Mouse (Mus musculus) thymus, adult 2 months (tissue): ENCODE results near the gene Plcd4. TPM values are rescaled to one million over a fixed set of nuclear protein-coding genes. Genes with fewer than 3 reads are reported as not detected.

Experiments used
- DNase-seq: peaks from one replicate; pipeline ENCODE4 v3.0.0; 2021
- H3K27ac ChIP-seq: fragments of 200-500 bp; 2 replicates; pipeline ENCODE4 v1.5.1; 2012; ENCODE audit warnings: low read length, control low read depth; ENCODE audit not compliant: control insufficient read depth, insufficient read depth
- H3K27me3 ChIP-seq: fragments of 200-500 bp; 2 replicates; pipeline ENCODE4 v1.6.1; 2012; ENCODE audit warnings: mild to moderate bottlenecking, low read length, moderate library complexity, mixed read lengths; ENCODE audit not compliant: control insufficient read depth, insufficient read depth
- H3K36me3 ChIP-seq: fragments of 200-500 bp; 2 replicates; pipeline ENCODE4 v1.6.1; 2012; ENCODE audit warnings: mild to moderate bottlenecking, low read length, moderate library complexity; ENCODE audit not compliant: control insufficient read depth, insufficient read depth
- H3K4me1 ChIP-seq: fragments of 200-500 bp; replicated peaks from 2 replicates; pipeline ENCODE4 v1.6.1; 2012; ENCODE audit warnings: low read length; ENCODE audit not compliant: control insufficient read depth, insufficient read depth
- H3K4me3 ChIP-seq: fragments of 200-500 bp; 2 replicates; pipeline ENCODE4 v1.5.1; 2012; ENCODE audit warnings: mild to moderate bottlenecking, low read length, control low read depth, moderate library complexity; ENCODE audit not compliant: control insufficient read depth, insufficient read depth
- CTCF ChIP-seq: fragments of 200-500 bp; IDR thresholded peaks from 2 replicates; pipeline ENCODE4 v1.5.1; 2012; ENCODE audit warnings: mild to moderate bottlenecking, control low read depth, low read length, moderate library complexity, borderline replicate concordance; ENCODE audit not compliant: control insufficient read depth, poor library complexity, insufficient read depth; ENCODE audit errors: extremely low read depth
- POLR2A ChIP-seq: fragments of 200-500 bp; IDR thresholded peaks from 2 replicates; pipeline ENCODE4 v1.6.1; 2012; ENCODE audit warnings: mild to moderate bottlenecking, low read length, control low read depth, moderate library complexity; ENCODE audit not compliant: control insufficient read depth, poor library complexity, insufficient read depth; ENCODE audit errors: extremely low read depth
- WGBS: fragments of 180-500 bp; shearing (Covaris S2); methylation state at CpG from one replicate; pipeline ENCODE4 v1.1.7; 2018; 5-methylcytosine and 5-hydroxymethylcytosine counted together
- polyA plus RNA-seq: library from polyadenylated mRNA; depleted of rRNA; stranded (reverse); fragments of >200 nt; gene quantifications from 2 replicates; pipeline ENCODE4 v1.2.3, GENCODE M21; 2012

Gene Plcd4
- polyA plus RNA-seq, 1 experiment = 0.24 TPM

- TF ChIP-seq POLR2A = no peak
- TF ChIP-seq CTCF = no peak
These were observed 22.8 kb upstream of the Plcd4 start for GRCm38 (mm10) chr1:74519875-74520274.

GRCm38 (mm10) chr1:74524746-74525145, 17.9 kb upstream of the Plcd4 start:
- H3K4me1 ChIP-seq = no peaks in the 10 kb centered on the region
- TF ChIP-seq CTCF (no peak), POLR2A (no peak)
- peaks cover 56% of the 10 kb centered on the region for H3K36me3 ChIP-seq
- no peak overlapping the region for H3K27ac ChIP-seq
- H3K27me3 ChIP-seq = no peaks in the 10 kb centered on the region
- H3K4me3 ChIP-seq = no peak overlapping the region
- 91% methylated on average over 4 of the region's 4 CpGs for WGBS
- no peak for DNase-seq

More at GRCm38 (mm10) chr1:74519875-74520274, 22.8 kb upstream of the Plcd4 start:
- H3K4me3 ChIP-seq = no peak overlapping the region
- H3K27ac ChIP-seq = no peak overlapping the region
- no peak for DNase-seq
- H3K4me1 ChIP-seq = no peaks in the 10 kb centered on the region
- no peaks in the 10 kb centered on the region for H3K27me3 ChIP-seq
- peaks cover 40% of the 10 kb centered on the region for H3K36me3 ChIP-seq

- Histone ChIP-seq H3K27ac (no peak overlapping the region), H3K36me3 (peaks cover 65% of the 10 kb centered on the region), H3K27me3 (no peaks in the 10 kb centered on the region), H3K4me1 (no peaks in the 10 kb centered on the region), H3K4me3 (no peak overlapping the region)
- WGBS = 93% methylated on average over 7 of the region's 7 CpGs
- TF ChIP-seq CTCF = no peak
- TF ChIP-seq POLR2A = no peak
- DNase-seq = no peak
These were observed 14.1 kb upstream of the Plcd4 start for GRCm38 (mm10) chr1:74528589-74528988.

GRCm38 (mm10) chr1:74538650-74539049, 4.0 kb upstream of the Plcd4 start:
- Histone ChIP-seq H3K4me3 (no peak overlapping the region), H3K4me1 (no peaks in the 10 kb centered on the region), H3K27ac (no peak overlapping the region), H3K27me3 (no peaks in the 10 kb centered on the region), H3K36me3 (no peaks in the 10 kb centered on the region)
- no peak for TF ChIP-seq CTCF
- TF ChIP-seq POLR2A = no peak
- no peak for DNase-seq

GRCm38 (mm10) chr1:74544184-74544583, 1.5 kb downstream of the Plcd4 start, which contains the start of gene Usp37:
TSS of gene Usp37 (minus strand) at chr1:74544284.
- Histone ChIP-seq H3K4me3 (no peak within 1 kb of the TSS), H3K27me3 (no peaks in the 10 kb centered on the region), H3K27ac (no peak within 1 kb of the TSS), H3K4me1 (no peaks in the 10 kb centered on the region), H3K36me3 (no peaks in the 10 kb centered on the region)
- DNase-seq = no peak
- TF ChIP-seq POLR2A (no peak), CTCF (no peak)
- WGBS = 93% methylated on average over 4 of the region's 4 CpGs

GRCm38 (mm10) chr1:74559061-74559460, 16.4 kb downstream of the Plcd4 start:
- H3K27ac ChIP-seq = no peak overlapping the region
- H3K36me3 ChIP-seq = no peaks in the 10 kb centered on the region
- H3K27me3 ChIP-seq = no peaks in the 10 kb centered on the region
- no peak for TF ChIP-seq POLR2A
- H3K4me1 ChIP-seq = no peaks in the 10 kb centered on the region
- H3K4me3 ChIP-seq = no peak overlapping the region
- DNase-seq = no peak
- WGBS = 86% methylated on average over 5 of the region's 5 CpGs

GRCm38 (mm10) chr1:74565834-74566233, 23.1 kb downstream of the Plcd4 start:
- Histone ChIP-seq H3K27ac (no peak overlapping the region), H3K4me3 (no peak overlapping the region), H3K27me3 (no peaks in the 10 kb centered on the region), H3K36me3 (peaks cover 49% of the 10 kb centered on the region), H3K4me1 (no peaks in the 10 kb centered on the region)
- no peak for DNase-seq
- 82% methylated on average over 6 of the region's 6 CpGs for WGBS
- no peak for TF ChIP-seq POLR2A
- no peak for TF ChIP-seq CTCF
